Mouse (Mus musculus): ENCODE measurements at regions not wholly inside any gene's neighbourhood (a gene's known extent, or its start where the extent isn't known, plus 50 kb on each side); places are given as distances from the start of the nearest gene placed in this dataset.

DNA sequence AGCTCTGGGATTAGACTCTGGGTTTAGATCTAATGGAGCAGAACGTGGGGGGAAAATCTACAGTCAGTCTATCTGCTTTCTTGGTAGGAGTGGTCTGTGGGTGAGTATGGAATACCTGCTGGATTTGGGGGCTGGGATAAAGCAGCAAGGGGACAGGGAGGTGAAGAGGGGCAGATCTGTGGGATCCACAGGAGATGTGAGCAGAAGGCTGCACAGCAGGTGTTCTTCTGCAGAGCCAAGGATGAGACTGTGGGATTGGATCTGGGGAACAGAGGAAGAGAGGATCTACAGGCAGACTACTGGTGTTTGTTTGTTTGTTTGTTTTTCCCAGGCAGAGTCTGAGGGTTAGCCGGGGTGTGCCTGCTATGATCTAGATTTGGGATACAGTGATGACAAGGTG is 284.5 kb downstream of the Phkb start:
- DNase-seq: no peak

DNA sequence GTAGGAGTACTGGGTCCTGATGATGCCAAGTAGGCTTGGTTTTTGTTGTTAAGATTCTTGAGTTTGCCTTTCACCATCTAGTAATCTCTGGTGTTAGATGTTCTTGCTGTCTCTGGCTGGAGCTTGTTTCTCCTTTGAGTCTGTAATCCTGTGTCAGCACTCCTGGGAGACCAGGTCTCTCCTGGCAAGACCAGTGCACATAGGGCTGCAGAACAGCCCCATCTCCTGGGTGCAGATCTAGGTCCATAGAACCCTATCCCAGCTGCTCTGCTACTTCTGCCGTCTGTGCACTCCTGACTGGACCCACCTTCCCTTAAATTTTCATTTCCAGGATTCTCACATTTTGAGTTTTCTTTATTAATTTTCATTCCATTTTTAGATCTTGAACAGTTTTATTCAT is 283.9 kb downstream of the Phkb start:
- no peak for DNase-seq

Measured in layer of hippocampus, adult 9-11 months (tissue).